Mouse (Mus musculus): ENCODE measurements around the gene Tom1l1. TPM values are rescaled to one million over a fixed set of nuclear protein-coding genes. Genes with fewer than 3 reads are reported as not detected.

Gene Tom1l1
- polyA plus RNA-seq, 1 experiment, result 24.3 TPM

DNA sequence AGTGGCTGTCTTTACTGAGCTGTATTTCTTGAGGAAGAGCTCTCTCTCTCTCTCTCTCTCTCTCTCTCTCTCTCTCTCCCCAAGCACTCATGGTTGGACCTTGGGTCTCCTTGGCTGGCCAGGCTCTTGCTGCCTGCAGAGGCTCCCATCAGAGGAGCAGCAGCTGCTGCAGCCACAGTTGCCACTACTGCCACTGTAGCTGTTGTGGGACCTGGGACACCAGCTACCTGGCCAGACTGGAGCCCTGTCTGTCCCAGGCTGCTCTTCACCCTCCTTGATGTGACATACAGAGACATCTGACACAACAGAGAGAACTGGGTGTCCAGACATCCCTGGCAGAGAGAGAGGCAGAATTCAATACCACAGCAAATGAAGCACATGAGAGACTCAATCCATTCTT lies 7.0 kb downstream of the Tom1l1 start:
- Histone ChIP-seq H3K4me3 (replicated peaks; ENCODE audit: control insufficient read depth, low read depth, low read length) (no peak overlapping the region), H3K4me1 (ENCODE audit: control insufficient read depth, insufficient read depth, low read length) (no peaks in the 10 kb centered on the region; the same call in 1 of the 2 replicates), H3K27ac (ENCODE audit: control insufficient read depth, insufficient read depth, low read depth, low read length, poor library complexity) (no peak overlapping the region)
- no peak for TF ChIP-seq POLR2A (IDR thresholded peaks at IDR 0.05; ENCODE audit: borderline replicate concordance, control insufficient read depth, low read depth, low read length)
- TF ChIP-seq CTCF (IDR thresholded peaks at IDR 0.05; ENCODE audit: control insufficient read depth, insufficient read depth, low read length), result no peak

- H3K27ac ChIP-seq (ENCODE audit: control insufficient read depth, insufficient read depth, low read depth, low read length, poor library complexity), result no peak overlapping the region
Observed at GRCm38 (mm10) chr11:90678582-90678981, 9.6 kb downstream of the Tom1l1 start.

GRCm38 (mm10) chr11:90677771-90678288 lies 10.3 kb downstream of the Tom1l1 start:
- Histone ChIP-seq H3K4me3 (replicated peaks; ENCODE audit: control insufficient read depth, low read depth, low read length) (peak overlapping the region; percentile 44), H3K4me1 (ENCODE audit: control insufficient read depth, insufficient read depth, low read length) (peaks cover 1% of the 10 kb centered on the region; the same call in 1 of the 2 replicates), H3K27ac (ENCODE audit: control insufficient read depth, insufficient read depth, low read depth, low read length, poor library complexity) (no peak overlapping the region)
- WGBS, result 79% methylated on average over 8 of the region's 8 CpGs
- TF ChIP-seq CTCF (IDR thresholded peaks at IDR 0.05; ENCODE audit: control insufficient read depth, insufficient read depth, low read length), result no peak
- no peak for TF ChIP-seq POLR2A (IDR thresholded peaks at IDR 0.05; ENCODE audit: borderline replicate concordance, control insufficient read depth, low read depth, low read length)

More at GRCm38 (mm10) chr11:90678582-90678981, 9.6 kb downstream of the Tom1l1 start:
- no peak overlapping the region for H3K4me3 ChIP-seq (replicated peaks; ENCODE audit: control insufficient read depth, low read depth, low read length)
- TF ChIP-seq CTCF (IDR thresholded peaks at IDR 0.05; ENCODE audit: control insufficient read depth, insufficient read depth, low read length) (no peak), POLR2A (IDR thresholded peaks at IDR 0.05; ENCODE audit: borderline replicate concordance, control insufficient read depth, low read depth, low read length) (no peak)
- peaks cover 1% of the 10 kb centered on the region; the same call in 1 of the 2 replicates for H3K4me1 ChIP-seq (ENCODE audit: control insufficient read depth, insufficient read depth, low read length)
- 94% methylated on average over 5 of the region's 5 CpGs for WGBS

DNA sequence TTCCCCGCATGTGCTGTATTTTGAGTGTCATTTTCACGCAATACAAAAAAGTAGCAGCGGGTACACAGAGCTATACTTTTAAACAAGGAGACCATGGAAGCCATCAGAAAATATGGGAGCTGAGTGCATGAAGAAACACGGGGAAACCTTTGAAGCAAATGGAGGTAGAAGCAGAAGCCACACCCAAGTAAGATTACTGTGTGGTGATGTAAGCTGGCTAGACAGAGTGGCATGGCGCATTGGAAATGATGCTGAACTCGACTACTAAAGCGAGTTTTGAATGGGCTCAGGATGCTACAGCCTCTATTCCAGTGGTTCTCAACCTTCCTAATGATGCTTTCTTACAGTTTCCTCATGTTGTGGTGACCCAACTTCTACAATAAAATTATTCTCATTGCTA lies 11.1 kb downstream of the Tom1l1 start:
- peaks cover 1% of the 10 kb centered on the region; the same call in 1 of the 2 replicates for H3K4me1 ChIP-seq (ENCODE audit: control insufficient read depth, insufficient read depth, low read length)
- peak overlapping the region; percentile 43; the same call in 1 of the 2 replicates for H3K27ac ChIP-seq (ENCODE audit: control insufficient read depth, insufficient read depth, low read depth, low read length, poor library complexity)

DNA sequence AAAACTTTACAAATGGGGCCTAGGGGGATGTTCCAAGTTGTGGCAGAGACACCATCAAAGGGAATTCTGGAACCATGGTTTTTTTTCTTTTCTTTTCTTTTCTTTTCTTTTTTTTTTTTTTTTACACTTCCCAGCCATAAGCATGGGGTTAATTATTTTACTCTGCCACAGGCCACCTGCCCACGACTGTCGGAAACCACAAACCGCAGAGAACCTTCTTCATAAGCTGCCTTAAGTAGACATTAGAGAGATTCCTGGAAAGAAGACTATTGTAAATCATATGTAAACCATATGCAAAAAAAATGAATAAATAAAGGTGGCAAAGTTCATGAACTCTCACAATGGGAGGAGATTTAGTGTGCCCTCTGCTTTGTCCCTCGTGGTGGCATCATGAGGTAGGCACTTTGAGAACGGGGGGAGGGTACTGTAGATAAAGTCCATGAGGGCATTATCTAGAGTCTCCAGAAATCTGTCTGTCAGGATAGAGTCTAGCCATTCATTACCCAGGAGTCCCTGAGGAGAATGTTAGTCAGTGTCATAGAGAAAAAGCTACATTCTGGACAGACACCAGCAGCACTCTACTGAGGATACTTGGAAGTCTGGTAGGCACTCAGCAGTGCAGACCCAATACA lies 12.6 kb downstream of the Tom1l1 start:
- TF ChIP-seq POLR2A (IDR thresholded peaks at IDR 0.05; ENCODE audit: borderline replicate concordance, control insufficient read depth, low read depth, low read length) (no peak), CTCF (IDR thresholded peaks at IDR 0.05; ENCODE audit: control insufficient read depth, insufficient read depth, low read length) (no peak)
- Histone ChIP-seq H3K4me3 (replicated peaks; ENCODE audit: control insufficient read depth, low read depth, low read length) (peak overlapping the region; percentile 91), H3K27ac (ENCODE audit: control insufficient read depth, insufficient read depth, low read depth, low read length, poor library complexity) (peak overlapping the region; percentile 93), H3K4me1 (ENCODE audit: control insufficient read depth, insufficient read depth, low read length) (peaks cover 1% of the 10 kb centered on the region; the same call in 1 of the 2 replicates)
- WGBS, result 18% methylated on average over 5 of the region's 5 CpGs

More for the DNA sequence above, 11.1 kb downstream of the Tom1l1 start:
- no peak for TF ChIP-seq CTCF (IDR thresholded peaks at IDR 0.05; ENCODE audit: control insufficient read depth, insufficient read depth, low read length)
- no peak for TF ChIP-seq POLR2A (IDR thresholded peaks at IDR 0.05; ENCODE audit: borderline replicate concordance, control insufficient read depth, low read depth, low read length)
- 90% methylated on average over 7 of the region's 7 CpGs for WGBS
- peak overlapping the region; percentile 48 for H3K4me3 ChIP-seq (replicated peaks; ENCODE audit: control insufficient read depth, low read depth, low read length)

GRCm38 (mm10) chr11:90667325-90667724 lies 20.8 kb downstream of the Tom1l1 start:
- no peak overlapping the region for H3K4me3 ChIP-seq (replicated peaks; ENCODE audit: control insufficient read depth, low read depth, low read length)
- TF ChIP-seq CTCF (IDR thresholded peaks at IDR 0.05; ENCODE audit: control insufficient read depth, insufficient read depth, low read length) (no peak), POLR2A (IDR thresholded peaks at IDR 0.05; ENCODE audit: borderline replicate concordance, control insufficient read depth, low read depth, low read length) (no peak)
- 88% methylated on average over 6 of the region's 6 CpGs for WGBS
- peaks cover 6% of the 10 kb centered on the region; the same call in 1 of the 2 replicates for H3K4me1 ChIP-seq (ENCODE audit: control insufficient read depth, insufficient read depth, low read length)
- no peak overlapping the region for H3K27ac ChIP-seq (ENCODE audit: control insufficient read depth, insufficient read depth, low read depth, low read length, poor library complexity)

GRCm38 (mm10) chr11:90666916-90667315 lies 21.2 kb downstream of the Tom1l1 start:
- H3K27ac ChIP-seq (ENCODE audit: control insufficient read depth, insufficient read depth, low read depth, low read length, poor library complexity), result no peak overlapping the region; the same call in 1 of the 2 replicates
- no peak for TF ChIP-seq POLR2A (IDR thresholded peaks at IDR 0.05; ENCODE audit: borderline replicate concordance, control insufficient read depth, low read depth, low read length)
- no peak for TF ChIP-seq CTCF (IDR thresholded peaks at IDR 0.05; ENCODE audit: control insufficient read depth, insufficient read depth, low read length)
- peaks cover 6% of the 10 kb centered on the region; the same call in 1 of the 2 replicates for H3K4me1 ChIP-seq (ENCODE audit: control insufficient read depth, insufficient read depth, low read length)

GRCm38 (mm10) chr11:90666144-90666757 lies 21.9 kb downstream of the Tom1l1 start:
- TF ChIP-seq POLR2A (IDR thresholded peaks at IDR 0.05; ENCODE audit: borderline replicate concordance, control insufficient read depth, low read depth, low read length) (no peak), CTCF (IDR thresholded peaks at IDR 0.05; ENCODE audit: control insufficient read depth, insufficient read depth, low read length) (no peak)
- 55% methylated on average over 3 of the region's 3 CpGs for WGBS
- Histone ChIP-seq H3K4me3 (replicated peaks; ENCODE audit: control insufficient read depth, low read depth, low read length) (no peak overlapping the region), H3K27ac (ENCODE audit: control insufficient read depth, insufficient read depth, low read depth, low read length, poor library complexity) (peak overlapping the region; percentile 30; the same call in 1 of the 2 replicates), H3K4me1 (ENCODE audit: control insufficient read depth, insufficient read depth, low read length) (peaks cover 6% of the 10 kb centered on the region; the same call in 1 of the 2 replicates)

More at GRCm38 (mm10) chr11:90666916-90667315, 21.2 kb downstream of the Tom1l1 start:
- WGBS, result 63% methylated on average over 4 of the region's 4 CpGs
- no peak overlapping the region for H3K4me3 ChIP-seq (replicated peaks; ENCODE audit: control insufficient read depth, low read depth, low read length)

Measured in bone marrow, adult 2 months (tissue).